Mouse (Mus musculus): ENCODE measurements around the gene Oser1. TPM values are rescaled to one million over a fixed set of nuclear protein-coding genes. Genes with fewer than 3 reads are reported as not detected.

Oser1 gene
- polyA plus RNA-seq, 2 experiments = 12.8 to 31.3 TPM

DNA sequence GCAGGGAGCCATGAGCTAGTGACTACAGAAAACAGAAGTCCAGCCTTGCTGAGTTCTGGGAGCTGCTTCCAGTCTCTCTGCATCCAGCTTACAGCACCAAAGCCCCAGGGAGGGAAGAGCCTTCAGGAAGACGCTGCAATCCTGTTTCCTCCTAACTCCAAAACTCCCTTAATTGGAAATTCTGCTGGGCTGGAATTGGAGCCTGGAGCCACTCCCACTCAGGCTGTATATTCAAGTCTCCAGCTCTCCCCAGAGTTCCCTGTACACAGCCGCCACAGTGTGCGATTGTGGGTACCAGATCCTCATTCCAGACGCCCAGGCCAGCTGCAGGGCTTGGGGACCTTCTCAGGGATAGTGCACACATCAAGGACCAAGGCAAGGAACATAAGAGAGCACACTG is 54.3 kb downstream of the Oser1 start:
- H3K27ac ChIP-seq = no peak overlapping the region

DNA sequence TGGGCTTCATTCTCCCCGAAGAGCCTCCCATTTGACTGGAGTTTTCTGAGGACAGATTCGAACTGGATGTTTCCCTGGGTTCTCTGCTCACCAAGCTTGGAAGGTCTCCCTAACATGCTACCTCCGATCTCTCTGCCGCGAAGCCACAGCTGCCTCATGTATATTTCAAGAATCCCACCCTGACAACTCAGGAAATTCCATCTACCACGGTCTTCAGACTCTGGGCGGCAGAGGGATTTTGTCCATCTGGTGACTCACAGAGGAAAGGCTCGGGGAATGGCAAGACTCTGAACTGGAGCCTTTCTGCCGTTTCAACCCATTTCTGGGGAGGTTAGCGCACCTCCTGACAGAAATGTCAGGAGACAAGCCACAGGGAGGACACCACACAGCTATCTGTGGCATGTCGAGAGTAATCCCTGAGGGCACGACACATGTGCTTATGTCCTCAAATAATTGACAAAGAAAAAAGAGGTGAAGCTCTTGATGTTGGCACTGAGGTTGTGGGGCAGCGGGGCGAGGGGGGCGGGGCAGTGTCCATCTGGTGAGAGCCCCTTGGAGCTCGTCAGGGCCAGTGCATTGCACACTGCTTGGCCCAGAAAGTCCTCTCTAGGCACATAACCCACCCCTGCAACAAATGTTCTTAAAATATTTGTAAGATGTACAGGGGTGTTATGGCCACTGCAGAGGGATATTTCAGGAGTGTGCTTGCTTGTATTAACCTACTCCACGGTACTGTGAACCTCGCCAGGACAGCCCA is 59.5 kb downstream of the Oser1 start:
- TF ChIP-seq CTCF (IDR thresholded peaks at IDR 0.05; ENCODE audit: low read depth) (no peak), EP300 (IDR thresholded peaks at IDR 0.05; ENCODE audit: low read depth) (no peak)
- ATAC-seq (ENCODE audit: insufficient read depth) (no peak), DNase-seq (ENCODE audit: low read depth in 3 of 3, low spot score in 3 of 3) (no peak)
- peaks cover 17 to 28% of the 10 kb centered on the region in 2 experiments for H3K4me1 ChIP-seq (replicated peaks; ENCODE audit: control insufficient read depth in 2 of 2, insufficient read depth in 2 of 2, low read length in 1 of 2)
- WGBS (ENCODE audit: insufficient replicate concordance) = 63% methylated on average over 18 of the region's 18 CpGs
- no peaks in the 10 kb centered on the region for H3K36me3 ChIP-seq (replicated peaks; ENCODE audit: control insufficient read depth, insufficient read depth, low read depth)
- no peak overlapping the region for H3K4me2 ChIP-seq (ENCODE audit: low read depth)
- no peak overlapping the region for H3K27ac ChIP-seq
- no peak overlapping the region for H3K4me3 ChIP-seq (ENCODE audit: insufficient read depth in 1 of 2, low read depth in 2 of 2, low read length in 2 of 2)
- H3K9ac ChIP-seq (replicated peaks) = no peak overlapping the region
- H3K9me3 ChIP-seq (ENCODE audit: control insufficient read depth, low read length) = no peaks in the 10 kb centered on the region
- no peaks in the 10 kb centered on the region for H3K27me3 ChIP-seq (ENCODE audit: control insufficient read depth, insufficient read depth, low read length)

More for the DNA sequence above, 54.3 kb downstream of the Oser1 start:
- Histone ChIP-seq H3K4me2 (ENCODE audit: low read depth) (no peak overlapping the region), H3K9me3 (ENCODE audit: control insufficient read depth, low read length) (no peaks in the 10 kb centered on the region), H3K4me3 (ENCODE audit: insufficient read depth in 1 of 2, low read depth in 2 of 2, low read length in 2 of 2) (no peak overlapping the region), H3K4me1 (replicated peaks; ENCODE audit: control insufficient read depth in 2 of 2, insufficient read depth in 2 of 2, low read length in 1 of 2) (no peaks in the 10 kb centered on the region; a peak in 1 of 4 replicates), H3K27me3 (ENCODE audit: control insufficient read depth, insufficient read depth, low read length) (peaks cover 6% of the 10 kb centered on the region; the same call in 1 of the 2 replicates), H3K9ac (replicated peaks) (no peak overlapping the region), H3K36me3 (replicated peaks; ENCODE audit: control insufficient read depth, insufficient read depth, low read depth) (no peaks in the 10 kb centered on the region)
- WGBS (ENCODE audit: insufficient replicate concordance) = 38% methylated on average over 4 of the region's 4 CpGs
- no peak for TF ChIP-seq CTCF (IDR thresholded peaks at IDR 0.05; ENCODE audit: low read depth)
- TF ChIP-seq EP300 (IDR thresholded peaks at IDR 0.05; ENCODE audit: low read depth) = no peak
- ATAC-seq (ENCODE audit: insufficient read depth) (no peak), DNase-seq (ENCODE audit: low read depth in 3 of 3, low spot score in 3 of 3) (no peak)

DNA sequence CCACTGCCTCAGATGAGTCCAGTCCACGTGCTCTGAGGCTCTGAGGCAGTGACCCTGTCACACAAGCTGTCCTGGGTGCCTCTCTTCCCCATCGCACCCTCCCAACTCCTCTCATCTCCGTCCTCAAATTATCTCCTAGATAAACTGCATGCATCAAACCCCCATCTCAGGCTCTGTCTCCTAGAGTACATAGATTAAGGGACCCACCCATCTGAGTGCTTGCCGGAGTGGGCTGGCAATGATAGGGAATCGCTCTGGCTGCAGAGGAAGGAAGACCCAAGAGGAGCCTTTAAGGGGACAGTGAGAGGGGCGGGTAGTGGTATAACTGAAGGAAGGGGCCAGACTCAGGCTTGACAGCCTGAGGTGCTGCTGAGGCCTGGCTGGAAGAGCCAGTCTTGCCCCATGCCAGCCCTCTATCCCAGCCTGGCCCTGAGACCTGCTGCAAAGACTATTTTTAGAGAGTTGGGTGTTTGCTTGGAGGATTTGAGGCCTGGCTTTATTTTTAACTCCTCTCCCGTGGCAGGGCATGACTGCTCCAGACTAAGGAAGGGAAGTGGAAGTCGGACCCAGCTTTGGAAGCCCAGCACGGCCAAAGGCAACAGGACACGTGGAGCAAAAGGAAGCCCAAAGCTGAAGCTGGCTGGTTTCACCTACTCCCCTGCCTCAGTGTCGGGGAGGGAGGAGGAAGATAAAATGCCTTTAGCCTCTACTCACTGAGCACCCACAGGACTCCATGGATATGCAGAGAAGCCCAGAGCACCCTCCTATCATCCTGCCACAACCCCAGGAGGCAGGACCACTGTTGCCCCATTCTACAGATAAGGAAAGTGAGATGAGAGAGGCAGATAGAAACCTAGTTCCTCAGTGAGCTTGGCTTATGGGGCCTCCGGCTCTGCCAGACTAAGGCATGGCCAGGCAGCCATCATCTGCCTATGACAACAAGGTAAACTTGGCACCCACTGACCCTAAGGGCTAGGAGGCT is 61.3 kb downstream of the Oser1 start:
- peak; percentile 73 for ATAC-seq (ENCODE audit: insufficient read depth)
- peak overlapping the region; percentile 36; the same call in 1 of the 2 replicates for H3K9ac ChIP-seq (replicated peaks)
- WGBS (ENCODE audit: insufficient replicate concordance) = 31% methylated on average over 12 of the region's 12 CpGs

DNA sequence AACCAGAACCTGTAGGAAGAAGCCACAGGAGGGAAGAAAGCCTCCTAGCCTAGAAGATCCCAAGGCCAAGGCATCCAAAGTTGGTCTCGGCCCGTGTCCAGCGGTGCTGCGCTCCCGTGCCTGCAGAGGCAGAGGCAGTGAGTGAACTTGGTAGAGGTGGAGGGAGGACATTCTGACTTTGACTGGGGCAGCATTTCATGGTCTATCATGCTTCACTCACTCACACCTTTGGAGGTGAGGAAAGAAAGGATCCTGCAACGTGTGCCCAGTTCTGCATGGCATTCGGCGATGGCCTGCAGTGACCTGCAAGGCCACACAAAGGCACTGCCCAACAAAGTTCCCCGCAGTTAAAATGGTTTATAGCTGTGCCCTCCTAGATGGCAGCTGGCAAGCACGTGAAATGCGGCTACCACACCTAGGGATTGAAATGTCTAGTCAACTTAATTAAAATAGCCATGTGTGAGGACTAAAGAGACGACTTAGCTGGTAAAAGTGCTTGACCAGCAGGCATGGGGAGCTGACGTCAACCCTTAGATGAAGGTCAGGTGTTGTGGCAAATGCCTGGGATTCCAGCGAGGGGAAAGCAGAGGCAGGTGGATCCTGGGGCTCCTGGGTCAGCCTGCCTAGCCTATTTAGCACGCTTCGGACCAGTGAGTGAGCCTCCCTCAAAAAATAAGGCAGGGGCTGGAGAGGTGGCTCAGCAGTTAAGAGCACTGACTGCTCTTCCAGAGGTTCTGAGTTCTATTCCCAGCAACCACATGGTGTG is 63.5 kb downstream of the Oser1 start:
- no peak for ATAC-seq (ENCODE audit: insufficient read depth)
- Histone ChIP-seq H3K4me1 (replicated peaks; ENCODE audit: control insufficient read depth in 2 of 2, insufficient read depth in 2 of 2, low read length in 1 of 2) (peaks cover 44 to 61% of the 10 kb centered on the region in 2 experiments), H3K4me2 (ENCODE audit: low read depth) (no peak overlapping the region)

More for the DNA sequence above, 61.3 kb downstream of the Oser1 start:
- Histone ChIP-seq H3K27me3 (ENCODE audit: control insufficient read depth, insufficient read depth, low read length) (no peaks in the 10 kb centered on the region), H3K4me3 (ENCODE audit: insufficient read depth in 1 of 2, low read depth in 2 of 2, low read length in 2 of 2) (no peak overlapping the region), H3K27ac (peak overlapping the region; percentile 22), H3K9me3 (ENCODE audit: control insufficient read depth, low read length) (no peaks in the 10 kb centered on the region), H3K36me3 (replicated peaks; ENCODE audit: control insufficient read depth, insufficient read depth, low read depth) (no peaks in the 10 kb centered on the region), H3K4me1 (replicated peaks; ENCODE audit: control insufficient read depth in 2 of 2, insufficient read depth in 2 of 2, low read length in 1 of 2) (peaks cover 33 to 44% of the 10 kb centered on the region in 2 experiments), H3K4me2 (ENCODE audit: low read depth) (peak overlapping the region; percentile 39)
- TF ChIP-seq CTCF (IDR thresholded peaks at IDR 0.05; ENCODE audit: low read depth) (0 out of 2 replicates have a peak, but pooled peaks have one; percentile 1), EP300 (IDR thresholded peaks at IDR 0.05; ENCODE audit: low read depth) (peak; percentile 56; the same call in 1 of the 2 replicates)
- DNase-seq (ENCODE audit: low read depth in 3 of 3, low spot score in 3 of 3) = peak in 2 of 3 experiments; percentile 22 to 30

More for the DNA sequence above, 63.5 kb downstream of the Oser1 start:
- H3K27me3 ChIP-seq (ENCODE audit: control insufficient read depth, insufficient read depth, low read length) = no peaks in the 10 kb centered on the region
- H3K36me3 ChIP-seq (replicated peaks; ENCODE audit: control insufficient read depth, insufficient read depth, low read depth) = no peaks in the 10 kb centered on the region
- TF ChIP-seq EP300 (IDR thresholded peaks at IDR 0.05; ENCODE audit: low read depth) (no peak), CTCF (IDR thresholded peaks at IDR 0.05; ENCODE audit: low read depth) (no peak)
- no peak overlapping the region; the same call in 1 of the 2 replicates for H3K27ac ChIP-seq
- 77% methylated on average over 16 of the region's 16 CpGs for WGBS (ENCODE audit: insufficient replicate concordance)
- no peaks in the 10 kb centered on the region for H3K9me3 ChIP-seq (ENCODE audit: control insufficient read depth, low read length)
- no peak overlapping the region for H3K4me3 ChIP-seq (ENCODE audit: insufficient read depth in 1 of 2, low read depth in 2 of 2, low read length in 2 of 2)
- DNase-seq (ENCODE audit: low read depth in 3 of 3, low spot score in 3 of 3) = no peak
- no peak overlapping the region for H3K9ac ChIP-seq (replicated peaks)

Measured in liver, embryonic 14.5 days (tissue).